Mouse (Mus musculus) MEL-GATA-1-ER (cell line): ENCODE measurements around the gene Wdfy1.

Source experiments
- DNase-seq: peaks from one replicate; pipeline ENCODE4 v3.0.0-alpha.2; 2012; ENCODE audit warnings: low read depth; ENCODE audit errors: extremely low read depth

Wdfy1 gene

DNA sequence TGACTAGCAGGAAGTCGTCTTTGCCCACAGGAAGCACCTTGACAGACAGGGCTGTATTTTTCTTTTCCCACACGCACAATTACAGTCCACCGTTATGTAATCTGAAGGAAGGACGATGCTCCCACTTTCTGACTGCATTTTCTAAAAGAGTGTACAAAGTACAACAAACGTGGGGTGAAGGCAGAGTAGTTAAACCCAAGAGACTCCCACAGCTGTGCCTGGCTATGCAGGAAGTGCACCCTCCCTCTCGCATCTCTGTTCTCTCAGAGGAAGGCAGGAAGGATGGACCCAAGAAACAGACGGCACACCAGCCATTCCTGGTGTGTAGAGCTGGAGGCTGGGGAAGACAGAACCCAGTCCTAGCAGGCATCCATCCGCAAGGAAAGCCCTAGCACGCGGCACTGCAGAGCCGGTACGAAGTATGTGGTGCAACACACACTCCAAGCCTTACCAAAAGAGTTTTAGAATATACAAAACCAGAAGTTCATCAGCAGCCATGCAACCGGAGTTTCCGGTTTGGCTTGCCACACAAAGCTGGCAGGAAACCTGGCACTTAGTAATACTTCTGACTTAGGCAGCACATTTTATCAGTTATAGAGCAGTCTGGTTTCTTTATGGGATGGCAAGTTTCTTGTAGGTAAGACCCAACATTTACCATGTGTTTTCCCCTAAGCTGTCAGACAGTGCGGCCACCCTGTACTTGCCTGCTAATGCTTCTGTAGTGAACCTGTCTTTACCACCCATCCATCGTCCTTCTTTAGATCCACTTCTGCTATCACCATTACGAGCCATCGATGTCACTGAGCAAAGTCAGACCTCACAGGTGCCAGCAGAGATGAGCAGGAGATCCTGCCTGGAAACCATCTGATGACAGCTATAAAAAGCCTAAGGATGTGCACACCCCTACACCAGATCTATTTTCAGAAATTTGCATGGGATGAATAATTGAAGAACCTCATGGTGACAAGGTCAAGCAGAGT lies 64.5 kb downstream of the Wdfy1 start:
- DNase-seq: no peak

DNA sequence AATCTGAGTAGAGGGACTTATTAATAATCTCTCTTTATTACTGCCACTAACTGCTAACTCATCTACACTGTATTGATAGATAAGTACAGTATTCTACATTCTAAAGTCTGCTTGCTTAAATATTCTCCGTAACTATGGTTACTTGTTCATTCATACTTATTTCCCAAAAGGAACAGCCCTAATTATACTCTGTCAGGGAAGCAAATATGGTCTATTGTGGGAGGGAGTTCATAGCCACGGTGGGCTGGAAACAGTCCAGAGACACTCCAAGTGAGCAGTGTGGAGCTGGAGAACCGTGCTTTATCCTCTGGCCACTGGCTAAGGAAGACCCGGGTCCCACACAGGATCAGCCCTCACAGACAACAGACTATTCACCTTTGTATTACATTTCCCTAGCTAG lies 65.3 kb downstream of the Wdfy1 start:
- DNase-seq: no peak

DNA sequence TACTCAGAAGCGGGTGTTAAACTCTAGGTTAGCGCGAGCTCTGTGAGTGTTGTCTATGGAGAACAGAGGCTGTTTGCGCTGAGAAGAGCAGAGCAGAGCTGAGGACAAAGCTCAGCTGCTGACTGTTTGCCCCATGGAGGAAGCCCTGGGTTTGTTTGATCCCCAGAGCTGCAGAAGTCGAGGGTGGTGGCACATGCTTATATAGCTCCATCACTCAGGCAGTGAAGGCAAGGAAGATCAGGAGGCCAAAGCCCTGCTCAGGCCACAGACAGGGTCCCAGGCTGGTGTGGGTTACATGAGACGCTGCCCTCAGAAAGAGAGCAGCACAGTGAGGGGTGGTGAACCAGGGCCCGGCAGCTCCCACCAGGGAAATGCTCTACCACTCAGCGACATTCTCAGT lies 65.7 kb downstream of the Wdfy1 start:
- no peak for DNase-seq

DNA sequence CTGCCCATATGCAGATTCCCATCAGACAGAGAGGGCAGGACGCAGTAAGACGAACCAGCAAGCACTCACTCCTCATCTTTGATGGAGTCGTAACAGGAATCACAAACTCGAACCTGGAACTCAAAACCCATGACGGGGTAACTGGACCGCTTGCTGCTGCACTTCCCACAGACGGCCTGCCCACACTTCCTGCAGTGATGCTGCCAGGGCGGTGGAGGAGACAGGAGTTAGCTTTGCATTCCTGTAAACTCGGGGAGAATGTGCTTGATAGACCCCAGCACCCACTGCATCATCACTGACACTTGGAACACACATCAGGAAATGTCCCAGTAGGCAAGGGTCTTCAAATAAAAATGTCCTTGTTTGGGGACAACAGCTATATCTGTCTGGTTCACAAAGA lies 68.6 kb downstream of the Wdfy1 start:
- DNase-seq: no peak

DNA sequence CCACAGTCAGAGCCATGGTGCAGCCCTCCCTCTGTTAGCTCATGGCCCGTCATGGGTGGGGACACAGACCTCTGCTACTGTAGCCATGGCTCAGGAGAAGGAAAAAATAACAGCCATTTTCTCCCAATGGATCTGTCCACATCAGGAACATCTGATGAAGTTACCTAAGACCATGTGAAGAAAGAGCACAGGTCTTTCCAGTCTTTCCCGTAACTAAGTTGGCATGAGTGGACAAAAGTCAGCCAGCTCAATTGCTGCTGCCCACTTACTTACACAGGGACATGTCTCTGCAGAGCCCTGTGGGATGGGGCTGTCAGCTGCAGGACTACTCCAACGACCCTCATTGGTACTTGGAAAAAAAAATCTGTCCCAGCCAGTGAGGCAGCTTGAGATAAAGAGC lies 69.2 kb downstream of the Wdfy1 start:
- no peak for DNase-seq

DNA sequence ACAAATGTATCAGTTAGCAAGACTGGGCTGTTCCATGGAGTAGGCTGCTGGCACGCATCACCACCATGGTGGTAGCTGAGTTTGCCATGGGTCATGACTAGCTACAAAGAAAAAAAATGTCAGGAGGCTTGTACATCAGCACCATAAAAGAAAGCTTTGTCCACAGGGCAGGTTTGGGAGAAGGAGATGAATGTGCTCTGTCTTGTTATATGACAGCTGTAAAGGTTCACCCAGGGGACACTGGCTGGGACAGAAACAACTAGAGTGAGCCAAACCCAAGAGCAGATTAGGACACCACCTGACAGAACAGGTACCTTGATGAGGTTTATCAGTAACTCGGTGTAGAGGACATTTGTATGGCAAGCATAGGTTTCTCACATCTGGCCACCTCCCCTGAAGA lies 71.3 kb downstream of the Wdfy1 start:
- no peak for DNase-seq

DNA sequence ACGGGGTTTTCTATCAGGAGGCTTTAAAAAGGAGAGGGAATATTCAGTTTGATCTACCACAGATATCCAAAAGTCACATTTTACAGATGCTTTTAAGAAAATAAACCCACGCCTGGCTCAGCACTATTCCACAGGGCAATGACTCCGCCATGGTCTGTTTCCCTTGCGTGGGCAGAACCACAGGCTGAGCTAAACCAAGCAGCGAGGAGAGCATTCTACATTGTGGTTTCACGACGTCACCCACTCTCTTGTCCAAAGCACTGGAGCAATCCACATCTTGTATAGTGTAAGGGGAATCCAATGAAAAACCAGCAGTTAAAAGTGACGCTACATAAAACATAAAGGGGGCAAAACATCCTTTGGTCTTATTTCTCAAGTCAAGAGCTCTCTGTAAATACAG lies 72.4 kb downstream of the Wdfy1 start:
- DNase-seq: no peak

DNA sequence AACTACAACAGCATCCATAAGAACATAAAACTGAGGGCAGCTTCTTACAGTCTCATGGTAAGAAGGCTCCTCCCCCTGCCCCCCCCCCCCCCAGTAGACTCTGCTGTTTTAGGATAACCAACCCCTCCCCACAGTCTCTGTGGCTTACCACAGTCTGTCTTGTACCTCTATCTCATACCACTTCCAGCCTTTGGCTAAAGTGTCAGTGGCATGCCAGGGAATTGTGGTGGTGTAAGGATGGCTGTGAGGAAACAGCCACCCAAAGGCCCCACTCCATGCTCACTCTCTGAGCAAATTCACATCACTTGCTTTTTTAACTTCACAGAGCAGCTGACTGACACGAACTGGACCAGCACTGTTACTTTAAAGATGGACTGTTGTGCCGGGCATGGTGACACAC lies 77.4 kb downstream of the Wdfy1 start:
- no peak for DNase-seq

DNA sequence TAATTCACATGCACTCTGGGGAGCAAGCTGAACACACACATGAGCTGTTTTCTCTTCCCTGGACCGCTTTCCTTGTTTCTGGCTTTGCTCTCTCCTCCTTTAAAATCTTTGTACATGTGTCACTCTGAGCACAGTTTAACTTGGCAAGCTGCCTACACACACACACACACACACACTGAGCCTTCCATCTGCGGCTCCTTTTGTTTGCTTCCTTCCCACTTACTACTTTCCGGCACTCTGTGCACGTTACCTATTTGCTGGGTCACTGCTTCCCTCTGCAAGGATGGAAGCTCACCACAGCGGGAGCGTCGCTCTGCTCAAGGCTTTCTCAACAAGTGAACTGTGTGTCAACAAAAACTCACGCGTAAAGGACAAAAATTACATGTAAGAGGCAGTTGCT lies 78.6 kb downstream of the Wdfy1 start:
- DNase-seq: no peak

DNA sequence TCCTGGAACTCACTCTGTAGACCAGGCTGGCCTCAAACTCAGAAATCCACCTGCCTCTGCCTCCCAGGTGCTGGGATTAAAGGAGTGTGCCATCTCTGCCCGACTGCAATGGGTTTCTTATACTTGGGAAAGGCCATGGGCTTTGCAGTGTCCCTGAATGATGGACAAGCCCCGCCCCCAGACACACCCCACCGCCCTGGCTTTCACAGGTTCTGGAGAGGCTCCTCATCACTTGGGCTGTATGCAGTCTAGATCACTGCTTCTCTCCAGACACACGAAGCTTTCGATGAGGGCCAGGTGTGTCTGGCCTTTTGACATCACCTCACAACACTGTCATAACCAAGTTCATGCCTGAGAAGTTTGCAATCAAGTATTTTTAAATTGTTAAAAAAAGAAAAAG lies 79.0 kb downstream of the Wdfy1 start:
- DNase-seq: no peak

DNA sequence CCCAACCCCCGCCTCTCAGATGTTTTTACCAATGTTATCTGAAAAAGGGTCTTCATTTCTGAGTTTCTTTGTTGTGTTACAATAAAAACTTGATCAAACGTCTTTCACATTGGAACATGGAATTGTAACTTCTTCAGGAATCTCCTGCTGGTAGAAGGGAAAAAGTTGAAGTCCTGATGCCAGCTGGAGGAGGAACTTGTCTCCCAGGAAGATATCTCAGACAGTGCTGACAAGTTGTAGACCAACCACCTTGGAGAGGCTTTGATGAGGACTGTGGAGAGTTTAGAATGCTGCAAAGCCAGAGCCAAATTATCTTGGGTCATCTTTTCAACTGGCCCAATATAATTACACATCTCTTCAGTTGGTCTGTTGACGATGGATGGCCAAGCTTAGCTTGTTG lies 83.5 kb downstream of the Wdfy1 start:
- DNase-seq: no peak

DNA sequence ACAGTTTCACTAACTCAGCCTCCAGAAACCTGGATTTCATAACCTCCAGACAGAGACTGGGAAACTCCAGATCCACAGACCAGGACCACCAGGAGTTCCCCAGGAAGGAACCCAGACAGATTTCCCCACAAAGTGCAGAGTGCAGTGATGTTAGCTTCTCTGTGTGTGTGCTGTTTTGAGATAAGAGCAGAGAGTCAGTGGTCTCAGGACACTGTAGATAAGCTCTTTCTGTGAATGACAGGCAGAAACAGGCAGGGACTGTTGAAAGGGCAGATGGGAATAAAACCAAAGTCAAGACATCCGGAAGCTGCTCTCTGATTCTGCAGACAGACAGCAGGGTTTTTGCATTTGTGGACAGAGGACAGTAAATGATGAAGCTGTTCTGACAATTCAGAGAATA lies 88.7 kb downstream of the Wdfy1 start:
- no peak for DNase-seq

DNA sequence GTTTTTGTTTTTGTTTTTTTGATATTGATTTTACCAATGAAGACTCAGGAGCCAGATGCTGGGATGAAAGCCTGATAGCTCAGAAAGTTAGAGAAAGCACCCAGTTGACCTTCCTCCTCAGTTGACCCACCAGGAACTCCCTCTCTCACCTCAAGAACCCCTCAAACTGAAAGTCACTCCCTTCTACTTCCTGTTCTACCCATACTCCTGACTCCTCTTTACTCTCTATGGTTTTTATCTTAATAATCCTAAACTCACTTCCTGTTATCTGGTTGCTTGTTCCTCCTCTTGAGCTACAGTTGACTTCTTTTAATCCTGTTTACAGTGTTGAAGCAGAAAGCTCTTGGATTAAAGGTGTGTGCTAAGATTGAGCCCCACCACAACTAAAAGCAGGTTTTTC lies 91.9 kb downstream of the Wdfy1 start:
- DNase-seq: peak; percentile 41

DNA sequence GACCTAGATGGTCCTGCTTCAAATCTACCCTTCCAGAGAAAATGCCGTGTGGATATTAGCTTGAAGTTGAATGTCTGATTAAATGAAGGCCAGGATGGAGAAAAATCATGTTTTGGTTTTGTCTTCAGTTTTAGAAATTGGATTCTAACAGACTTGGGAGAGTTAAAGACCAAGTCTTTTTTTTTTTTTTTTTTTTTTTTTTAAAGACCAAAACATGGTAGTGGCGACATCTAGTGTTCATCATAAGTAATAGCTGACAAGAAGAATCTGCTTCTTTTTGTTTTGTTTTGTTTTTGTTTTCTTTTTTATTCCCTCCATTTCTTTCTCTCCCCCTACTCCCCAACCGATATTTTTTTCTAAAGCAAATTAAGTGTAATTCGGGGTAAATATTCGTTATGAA lies 93.0 kb downstream of the Wdfy1 start:
- DNase-seq: no peak

DNA sequence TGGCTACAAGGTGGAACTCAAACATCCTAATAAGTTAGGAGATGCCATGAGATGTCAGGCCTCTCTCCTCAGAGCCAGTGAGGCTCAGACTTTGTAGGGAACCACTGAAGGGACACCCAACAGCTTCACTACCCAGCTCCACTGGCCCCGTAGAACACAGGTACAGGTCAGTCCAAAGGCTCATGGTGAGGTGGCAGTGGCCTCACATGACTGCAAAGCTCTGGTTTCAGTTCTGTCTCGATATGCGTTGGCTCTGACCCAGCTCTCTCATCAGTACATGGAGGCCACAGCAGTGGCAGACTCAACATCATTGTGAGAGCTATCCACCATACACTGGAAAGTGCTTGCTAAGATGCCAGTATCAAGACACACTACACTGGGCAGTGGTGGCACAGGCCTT lies 95.2 kb downstream of the Wdfy1 start:
- no peak for DNase-seq

DNA sequence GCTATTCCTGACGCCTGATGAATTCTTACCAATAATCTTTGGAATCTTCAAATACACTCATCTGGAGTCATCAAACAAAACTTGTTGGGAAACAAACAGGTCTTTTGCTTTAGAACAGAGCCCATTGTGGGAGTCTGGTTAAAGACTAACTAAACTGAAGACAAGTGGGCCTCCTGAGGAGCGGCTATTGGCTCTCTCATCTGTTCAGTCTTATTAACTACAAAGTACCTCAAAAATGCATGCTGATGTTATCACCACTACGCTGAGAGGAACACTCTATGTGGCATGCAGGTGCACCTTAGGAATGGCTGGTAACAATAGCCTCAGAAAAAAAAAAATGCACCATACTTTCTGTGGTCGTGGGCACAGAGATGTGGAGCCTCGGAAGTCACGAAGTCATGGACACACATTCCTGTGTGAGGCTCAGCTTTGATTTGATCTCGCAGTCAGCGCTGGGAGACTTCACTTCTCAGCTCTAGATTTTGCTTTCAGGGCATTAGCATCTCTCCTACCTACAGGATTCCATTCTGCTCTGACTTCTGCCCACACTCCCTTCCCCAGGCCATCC lies 97.7 kb downstream of the Wdfy1 start:
- DNase-seq: no peak

DNA sequence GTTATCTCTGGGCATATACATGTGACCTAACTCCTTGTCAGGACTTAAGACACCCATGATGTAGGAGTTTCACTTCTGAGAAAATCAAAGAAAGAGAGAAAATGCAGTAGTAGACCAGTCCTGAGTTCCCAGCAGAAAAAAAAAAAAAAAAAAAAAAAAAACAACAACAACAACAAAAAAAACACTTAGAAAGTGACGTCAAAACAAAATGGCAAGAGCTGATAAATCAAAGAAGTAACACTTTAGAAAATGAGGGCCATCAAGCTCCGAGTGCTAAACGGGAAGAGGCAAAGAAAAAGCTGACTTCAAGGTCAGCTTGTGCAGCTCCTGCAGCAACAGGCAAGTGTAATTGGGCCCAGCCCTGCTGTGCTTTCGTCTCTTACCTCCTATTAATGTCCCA lies 100.2 kb downstream of the Wdfy1 start:
- DNase-seq: no peak

DNA sequence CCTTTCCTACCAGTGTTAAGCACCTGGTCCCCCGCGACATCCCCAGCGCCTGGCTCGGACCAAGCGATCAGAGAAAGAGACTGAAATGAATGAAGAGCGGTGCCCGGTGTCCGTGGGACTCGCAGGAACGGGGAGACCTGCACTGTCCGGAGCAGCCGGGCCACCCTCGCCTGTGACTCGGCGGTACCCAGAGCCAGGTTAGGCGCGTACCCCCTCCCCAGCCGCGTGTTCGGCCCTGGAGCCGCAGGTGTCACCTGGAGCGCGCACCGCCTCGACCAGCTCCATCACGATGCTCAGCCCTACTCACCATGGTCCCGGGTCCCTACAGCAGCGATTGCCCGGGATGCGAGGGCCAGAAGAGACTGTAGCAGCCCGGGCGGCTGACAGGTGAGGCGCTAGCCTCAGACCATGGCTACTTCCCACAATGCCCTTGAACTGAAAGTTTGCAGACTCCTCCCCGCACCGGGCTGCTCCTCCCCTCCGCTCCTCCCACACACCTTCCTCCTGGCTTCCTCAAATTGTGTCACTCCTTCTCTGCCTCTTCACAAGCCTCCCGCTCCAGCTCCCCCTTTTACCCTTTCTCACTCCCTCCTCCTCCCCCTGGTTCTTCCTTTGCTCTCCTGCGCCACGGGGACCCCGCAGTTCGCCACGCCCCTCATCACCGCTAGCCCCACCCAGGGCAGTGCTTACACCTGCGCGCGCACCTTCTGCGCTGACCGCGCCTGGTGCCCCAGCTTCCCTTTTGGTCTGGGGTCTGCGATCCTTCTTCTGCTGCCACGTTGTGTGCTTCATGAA lies 104.2 kb downstream of the Wdfy1 start, which contains the start of gene Ap1s3:
Gene Ap1s3 (minus strand): TSS at position 430 of the 795 bp plus-strand sequence.
- peak; percentile 55 for DNase-seq

DNA sequence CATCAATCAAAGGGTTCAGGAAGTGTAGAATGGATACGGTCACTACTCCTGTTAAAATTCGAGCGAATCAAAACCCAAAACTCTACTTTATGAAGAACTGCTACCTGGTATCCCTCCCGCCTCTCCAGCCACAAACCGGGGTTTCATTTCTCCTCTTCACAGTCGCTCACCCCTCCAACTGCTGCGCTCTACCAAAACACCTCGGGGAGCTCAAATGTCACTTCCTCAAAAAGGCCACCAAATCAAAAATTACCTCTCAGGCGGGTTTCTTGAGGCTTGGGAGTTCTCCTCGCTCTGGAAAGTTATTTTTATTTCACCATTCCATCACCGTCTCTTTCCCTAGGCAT lies 104.8 kb downstream of the Wdfy1 start:
- DNase-seq: peak; percentile 59

DNA sequence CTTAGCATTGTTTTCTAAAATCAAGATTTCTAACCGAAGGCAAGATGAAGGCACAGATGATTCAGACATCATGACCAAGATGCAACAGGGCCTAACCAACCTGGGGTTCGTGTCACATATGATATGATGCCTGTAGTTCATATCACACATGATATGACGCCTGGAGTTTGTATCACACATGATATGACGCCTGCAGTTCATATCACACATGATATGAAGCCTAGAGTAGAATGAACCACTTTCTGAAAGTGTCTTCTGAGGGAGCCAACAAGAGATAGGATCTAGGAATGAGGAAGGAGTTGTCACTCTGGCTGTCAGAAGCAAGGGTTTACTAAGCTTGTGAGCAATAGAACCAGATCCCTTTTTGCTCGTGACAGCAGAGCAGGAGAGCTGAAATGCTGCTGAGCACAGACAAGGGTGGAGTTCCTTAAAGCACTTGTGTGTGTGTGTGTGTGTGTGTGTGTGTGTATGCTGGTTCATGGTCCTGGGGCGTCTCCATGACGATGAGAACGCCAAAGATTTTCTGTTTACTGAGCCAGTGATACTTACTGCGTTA lies 106.4 kb downstream of the Wdfy1 start:
- peak; percentile 83 for DNase-seq

DNA sequence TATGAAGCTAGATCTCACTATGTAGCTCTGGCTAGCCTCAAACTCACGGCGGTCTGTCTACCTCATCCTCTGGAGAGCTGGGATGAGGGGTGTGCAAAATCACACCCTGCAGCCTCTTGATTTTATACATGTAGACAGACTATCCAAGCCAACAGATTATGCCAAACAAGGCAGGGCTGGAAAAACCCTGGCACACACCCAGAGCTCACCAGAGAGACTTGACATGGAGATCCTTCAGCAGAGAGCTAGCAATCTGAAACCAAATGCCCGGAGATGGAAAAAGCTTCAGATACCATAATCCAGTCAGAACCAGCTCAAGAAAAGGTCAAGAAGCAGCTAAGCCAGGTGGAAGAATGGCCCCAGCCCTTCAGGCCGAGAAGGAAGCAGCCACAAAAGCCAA lies 111.0 kb downstream of the Wdfy1 start:
- DNase-seq: no peak

DNA sequence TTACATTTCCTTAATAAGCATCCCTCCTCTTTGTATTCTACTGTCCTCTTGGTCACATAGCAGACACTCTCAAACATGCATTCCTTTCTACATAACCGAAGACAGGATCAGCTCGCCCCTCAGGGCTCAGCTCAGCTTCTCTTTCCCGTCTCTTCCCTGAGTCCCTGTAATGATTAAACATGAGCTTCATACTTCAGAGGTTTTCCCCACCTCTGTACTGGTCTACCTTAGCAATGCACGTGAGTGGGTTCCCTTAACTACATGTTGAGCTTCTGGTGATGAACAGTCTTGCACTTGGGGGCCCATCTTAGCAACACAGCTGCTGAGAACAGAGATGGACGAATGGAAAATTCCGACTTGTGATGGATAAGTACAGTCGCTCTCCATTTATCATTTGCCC lies 116.3 kb downstream of the Wdfy1 start:
- DNase-seq: no peak
